Mouse (Mus musculus) urinary bladder, postnatal 0 days (tissue): ENCODE measurements around the gene Igfbp1. TPM values are rescaled to one million over a fixed set of nuclear protein-coding genes. Genes with fewer than 3 reads are reported as not detected.

Experiments used
- polyA plus RNA-seq: library from polyadenylated mRNA; unstranded; fragments of >200 nt; fragmentation: Nextera tagmentation; extraction: Ambion mirVana; gene quantifications from 2 replicates; pipeline ENCODE4 v1.2.1, GENCODE M21; 2015

Gene Igfbp1
- 0.40 and 0.96 TPM in 2 replicates for polyA plus RNA-seq

DNA sequence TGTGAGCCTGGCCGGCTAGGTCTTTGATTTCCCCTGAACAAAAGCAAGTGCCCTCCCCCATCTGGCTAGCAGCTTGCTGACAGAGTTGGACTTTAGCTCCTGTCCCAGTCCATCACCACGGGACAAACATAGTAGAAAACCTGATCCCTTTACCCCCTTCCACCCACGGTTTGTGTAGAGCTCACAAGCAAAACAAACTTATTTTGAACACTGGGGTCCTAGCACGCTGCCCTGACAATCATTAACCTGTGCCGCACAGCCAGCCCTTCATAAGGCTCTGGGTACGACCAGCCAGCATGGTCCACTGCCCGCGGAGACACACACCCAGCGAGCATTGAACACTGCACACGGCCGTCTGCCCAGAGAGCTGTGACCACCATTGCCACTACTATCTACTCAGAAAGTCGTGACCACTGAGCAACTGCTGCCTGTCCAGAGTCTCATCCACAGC lies at the start of gene Igfbp1:
TSS of gene Igfbp1 (plus strand) at position 292 of the 451 bp plus-strand sequence.

DNA sequence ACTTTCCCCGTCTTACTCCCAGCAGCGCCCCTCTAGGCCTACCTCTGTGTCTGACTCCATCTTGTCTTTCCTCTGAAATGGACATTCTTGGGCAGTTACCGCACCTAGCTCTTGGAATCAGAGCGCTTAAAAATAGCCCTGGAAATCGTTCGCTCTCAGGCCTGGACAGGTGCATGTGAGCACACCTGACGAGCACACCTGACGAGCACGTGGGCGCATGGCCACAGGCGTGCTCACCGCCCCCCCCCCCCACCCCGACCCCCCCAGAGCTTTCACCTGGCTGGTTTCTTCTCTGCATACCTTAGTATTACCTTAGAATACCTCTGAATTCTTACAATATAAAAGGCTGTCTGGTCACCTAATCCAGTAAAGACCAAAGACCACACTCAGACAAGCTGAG lies 9.1 kb upstream of the Igfbp1 start, which contains the start of gene Gm11985:
TSS of gene Gm11985 (minus strand) at position 101 of the 400 bp plus-strand sequence.

DNA sequence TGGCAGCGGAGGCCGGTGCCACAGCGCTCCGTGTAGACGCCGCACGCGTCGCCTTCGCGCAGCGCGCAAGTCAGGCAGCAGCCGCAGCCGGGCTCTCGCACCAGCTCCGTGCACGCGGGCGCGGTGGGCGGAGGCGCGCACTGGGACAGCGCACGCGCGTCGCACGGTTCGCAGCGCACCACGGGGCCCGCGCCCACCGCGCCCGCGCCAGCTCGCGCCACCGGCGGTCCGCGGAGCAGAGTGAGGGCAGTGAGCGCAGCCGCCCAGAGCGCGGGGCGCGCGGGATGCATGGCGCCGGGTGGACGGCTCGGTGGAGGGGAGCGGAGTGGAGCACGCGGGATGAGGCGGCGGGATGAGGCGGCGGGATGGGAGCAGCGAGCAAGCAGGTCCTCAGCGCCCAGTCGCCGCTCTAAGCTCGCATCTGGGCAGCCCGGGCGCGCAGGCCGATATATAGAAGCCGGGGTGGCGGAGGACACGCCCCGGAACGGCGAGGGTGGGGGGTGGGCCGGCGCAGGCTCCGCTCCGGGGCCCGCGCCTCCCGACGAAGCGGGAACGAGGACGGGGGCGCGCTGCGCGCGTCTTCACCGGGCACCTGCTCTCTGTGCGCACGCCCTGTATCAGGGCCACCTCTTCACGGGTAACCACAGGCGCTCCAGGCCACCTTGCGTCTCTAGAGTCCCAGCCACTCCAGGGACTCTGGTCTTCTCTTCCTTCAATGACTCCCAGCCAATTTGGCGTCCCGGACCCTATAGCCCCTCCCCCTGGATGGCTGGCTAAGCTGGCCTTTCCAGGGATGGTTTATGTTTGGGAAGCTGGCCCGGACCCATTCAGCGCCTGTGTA lies 16.1 kb downstream of the Igfbp1 start, which contains the start of gene Igfbp3:
TSS of gene Igfbp3 (minus strand) at position 423 of the 841 bp plus-strand sequence.

Other genes with a start within 250 kb of the Igfbp1 start
- 1.3 and 1.4 TPM in 2 replicates for gene Adcy1, start 134.3 kb upstream of the Igfbp1 start, polyA plus RNA-seq
- gene Gm11985, start 9.2 kb upstream of the Igfbp1 start, polyA plus RNA-seq: not detected in 2 replicates
- gene Igfbp3, start 16.1 kb downstream of the Igfbp1 start, polyA plus RNA-seq: 50.8 and 63.3 TPM in 2 replicates